Mouse (Mus musculus): ENCODE measurements around the gene Irf6. TPM values are rescaled to one million over a fixed set of nuclear protein-coding genes. Genes with fewer than 3 reads are reported as not detected.
A peak's percentile ranks its signal among the peaks of the same experiment; 100 is the strongest.

Irf6 gene
- polyA plus RNA-seq, 1 experiment from 2014 or later = 16.1 TPM

DNA sequence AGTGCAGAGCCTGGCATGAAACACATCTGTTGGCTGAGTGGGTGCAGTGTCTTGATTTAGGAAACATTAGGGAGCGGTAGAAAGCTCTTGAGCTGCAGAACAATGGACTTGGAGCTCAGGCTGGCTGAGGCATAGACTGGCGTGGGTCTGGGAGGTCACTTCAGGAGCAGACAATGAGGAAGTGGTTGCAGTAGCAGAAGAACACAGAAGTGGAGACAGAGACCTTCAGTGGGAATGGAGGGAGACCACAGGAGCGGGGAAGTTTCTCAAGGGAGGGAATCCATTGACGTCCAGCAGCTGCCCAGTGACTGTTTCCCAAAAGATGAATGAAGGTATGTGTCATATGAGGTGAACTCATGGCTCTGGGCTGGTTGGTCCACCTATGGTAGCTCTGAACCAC, 7.8 kb upstream of the Irf6 start:
- Histone ChIP-seq H3K27ac (ENCODE audit: low read depth, low read length) (no peak overlapping the region), H3K27me3 (ENCODE audit: control insufficient read depth, insufficient read depth, low read length) (no peaks in the 10 kb centered on the region), H3K36me3 (ENCODE audit: control insufficient read depth, insufficient read depth, low read length) (no peaks in the 10 kb centered on the region), H3K9ac (ENCODE audit: low read depth, low read length) (no peak overlapping the region), H3K4me1 (ENCODE audit: control insufficient read depth, insufficient read depth, low read length) (no peaks in the 10 kb centered on the region), H3K9me3 (ENCODE audit: control insufficient read depth, low read length) (no peaks in the 10 kb centered on the region), H3K4me3 (ENCODE audit: low read length) (no peak overlapping the region), H3K4me2 (replicated peaks; ENCODE audit: low read depth, low read length) (no peak overlapping the region)
- no peak for ATAC-seq (ENCODE audit: low FRiP score, low TSS enrichment)
- WGBS = 80% methylated on average over 4 of the region's 4 CpGs

DNA sequence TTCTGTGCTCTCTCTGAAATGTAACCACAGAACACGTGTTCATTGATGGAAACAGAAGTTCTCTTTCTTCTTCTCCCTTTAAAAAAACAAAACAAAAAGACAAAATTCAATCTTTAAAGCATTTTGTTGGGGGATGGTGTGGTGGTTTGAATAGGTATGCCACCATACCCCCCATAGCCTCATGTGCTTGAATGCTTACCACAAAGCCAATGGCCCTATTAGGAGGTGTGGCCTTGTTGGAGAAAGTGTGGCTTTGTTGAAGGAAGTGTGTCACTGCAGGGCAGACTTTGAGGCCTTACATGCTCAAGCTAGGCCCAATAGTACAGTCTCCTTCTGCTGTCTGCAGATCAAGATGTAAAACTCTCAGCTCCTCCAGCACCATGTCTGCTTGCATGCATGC, 6.5 kb upstream of the Irf6 start:
- H3K4me2 ChIP-seq (replicated peaks; ENCODE audit: low read depth, low read length) = no peak overlapping the region
- no peak overlapping the region for H3K27ac ChIP-seq (ENCODE audit: low read depth, low read length)
- no peaks in the 10 kb centered on the region for H3K9me3 ChIP-seq (ENCODE audit: control insufficient read depth, low read length)
- H3K27me3 ChIP-seq (ENCODE audit: control insufficient read depth, insufficient read depth, low read length) = no peaks in the 10 kb centered on the region
- 94% methylated on average over 1 of the region's 1 CpGs for WGBS
- H3K4me3 ChIP-seq (ENCODE audit: low read length) = no peak overlapping the region
- ATAC-seq (ENCODE audit: low FRiP score, low TSS enrichment) = no peak
- no peak overlapping the region for H3K9ac ChIP-seq (ENCODE audit: low read depth, low read length)
- H3K4me1 ChIP-seq (ENCODE audit: control insufficient read depth, insufficient read depth, low read length) = no peaks in the 10 kb centered on the region
- no peaks in the 10 kb centered on the region for H3K36me3 ChIP-seq (ENCODE audit: control insufficient read depth, insufficient read depth, low read length)

DNA sequence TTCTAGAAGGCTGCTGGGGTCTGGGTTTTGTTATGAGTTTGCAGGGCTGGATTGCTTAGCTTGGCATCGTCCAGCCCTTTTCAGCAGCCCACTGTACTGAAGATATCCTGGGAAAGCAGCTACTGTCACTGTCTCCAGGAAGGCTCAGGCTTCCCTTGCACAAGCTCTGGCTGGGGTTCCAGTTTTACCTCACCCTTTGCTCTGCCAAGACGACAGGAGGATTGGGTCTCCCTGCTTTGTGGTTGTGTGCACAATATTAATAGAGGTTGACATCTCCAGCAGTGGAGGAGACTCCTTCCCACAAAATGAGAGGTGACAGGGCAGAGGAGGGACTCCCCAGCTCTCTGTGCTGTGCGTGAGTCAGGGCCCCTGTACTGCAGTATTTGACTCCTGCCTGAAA, 3.7 kb upstream of the Irf6 start:
- 71% methylated on average over 3 of the region's 3 CpGs for WGBS
- Histone ChIP-seq H3K4me3 (ENCODE audit: low read length) (no peak overlapping the region), H3K27ac (ENCODE audit: low read depth, low read length) (no peak overlapping the region), H3K9me3 (ENCODE audit: control insufficient read depth, low read length) (no peaks in the 10 kb centered on the region), H3K27me3 (ENCODE audit: control insufficient read depth, insufficient read depth, low read length) (peaks cover 21% of the 10 kb centered on the region), H3K36me3 (ENCODE audit: control insufficient read depth, insufficient read depth, low read length) (no peaks in the 10 kb centered on the region), H3K9ac (ENCODE audit: low read depth, low read length) (no peak overlapping the region), H3K4me2 (replicated peaks; ENCODE audit: low read depth, low read length) (no peak overlapping the region), H3K4me1 (ENCODE audit: control insufficient read depth, insufficient read depth, low read length) (peaks cover 8% of the 10 kb centered on the region; the same call in 1 of the 2 replicates)
- no peak for ATAC-seq (ENCODE audit: low FRiP score, low TSS enrichment)

DNA sequence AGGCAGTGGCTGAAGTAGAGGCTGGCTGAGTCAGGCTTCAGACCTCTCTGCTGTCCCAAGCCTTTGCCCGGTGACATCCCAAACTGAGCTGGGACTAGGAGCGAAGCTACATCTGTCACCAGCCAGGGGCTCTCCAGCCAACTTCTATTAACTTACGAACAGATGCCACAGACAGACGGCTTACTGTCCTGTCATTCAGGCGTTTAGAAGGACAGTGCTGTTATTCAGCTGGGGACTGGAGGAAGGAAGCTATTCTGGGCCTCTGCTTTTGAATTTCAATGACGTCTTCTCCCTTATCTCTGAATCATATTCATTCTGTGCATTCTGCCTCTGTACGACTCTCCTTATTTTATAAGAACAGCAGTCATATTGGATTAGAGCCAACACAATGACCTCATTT, 1.8 kb upstream of the Irf6 start:
- Histone ChIP-seq H3K4me1 (ENCODE audit: control insufficient read depth, insufficient read depth, low read length) (peaks cover 8% of the 10 kb centered on the region; the same call in 1 of the 2 replicates), H3K4me2 (replicated peaks; ENCODE audit: low read depth, low read length) (no peak overlapping the region), H3K27ac (ENCODE audit: low read depth, low read length) (no peak overlapping the region), H3K4me3 (ENCODE audit: low read length) (no peak overlapping the region), H3K9ac (ENCODE audit: low read depth, low read length) (no peak overlapping the region), H3K36me3 (ENCODE audit: control insufficient read depth, insufficient read depth, low read length) (no peaks in the 10 kb centered on the region), H3K9me3 (ENCODE audit: control insufficient read depth, low read length) (no peaks in the 10 kb centered on the region), H3K27me3 (ENCODE audit: control insufficient read depth, insufficient read depth, low read length) (peaks cover 28% of the 10 kb centered on the region)
- WGBS = 45% methylated on average over 7 of the region's 7 CpGs
- no peak for ATAC-seq (ENCODE audit: low FRiP score, low TSS enrichment)

DNA sequence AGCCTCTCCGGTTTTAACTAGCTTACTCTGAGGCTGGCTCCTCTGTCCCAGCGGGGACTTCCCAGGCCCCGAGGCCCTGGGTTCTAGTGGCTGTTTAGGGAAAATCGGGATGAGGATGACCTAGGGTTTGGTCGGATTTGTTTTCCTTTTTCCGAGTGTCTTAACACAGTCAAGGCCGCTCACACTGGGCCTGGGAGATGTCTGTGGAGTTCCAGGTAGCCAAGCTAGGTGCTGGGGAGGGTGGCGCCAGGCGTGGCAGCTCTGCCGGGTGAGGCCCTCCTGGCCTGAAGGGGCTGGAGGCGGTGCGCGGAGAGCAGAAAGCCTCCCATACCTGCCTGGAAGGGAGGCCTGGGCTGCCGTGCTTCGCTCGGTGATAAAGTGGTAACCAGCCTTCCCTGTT, 650 bp downstream of the Irf6 start:
- WGBS = 15% methylated on average over 16 of the region's 16 CpGs
- peak overlapping the region; percentile 46 for H3K4me3 ChIP-seq (ENCODE audit: low read length)
- peak overlapping the region; percentile 52 for H3K9ac ChIP-seq (ENCODE audit: low read depth, low read length)
- no peaks in the 10 kb centered on the region for H3K36me3 ChIP-seq (ENCODE audit: control insufficient read depth, insufficient read depth, low read length)
- peaks cover 11% of the 10 kb centered on the region for H3K4me1 ChIP-seq (ENCODE audit: control insufficient read depth, insufficient read depth, low read length)
- H3K27ac ChIP-seq (ENCODE audit: low read depth, low read length) = peak overlapping the region; percentile 30; the same call in 1 of the 2 replicates
- no peaks in the 10 kb centered on the region for H3K9me3 ChIP-seq (ENCODE audit: control insufficient read depth, low read length)
- H3K27me3 ChIP-seq (ENCODE audit: control insufficient read depth, insufficient read depth, low read length) = peaks cover 28% of the 10 kb centered on the region
- H3K4me2 ChIP-seq (replicated peaks; ENCODE audit: low read depth, low read length) = peak overlapping the region; percentile 60
- peak; percentile 30; the same call in 1 of the 2 replicates for ATAC-seq (ENCODE audit: low FRiP score, low TSS enrichment)

DNA sequence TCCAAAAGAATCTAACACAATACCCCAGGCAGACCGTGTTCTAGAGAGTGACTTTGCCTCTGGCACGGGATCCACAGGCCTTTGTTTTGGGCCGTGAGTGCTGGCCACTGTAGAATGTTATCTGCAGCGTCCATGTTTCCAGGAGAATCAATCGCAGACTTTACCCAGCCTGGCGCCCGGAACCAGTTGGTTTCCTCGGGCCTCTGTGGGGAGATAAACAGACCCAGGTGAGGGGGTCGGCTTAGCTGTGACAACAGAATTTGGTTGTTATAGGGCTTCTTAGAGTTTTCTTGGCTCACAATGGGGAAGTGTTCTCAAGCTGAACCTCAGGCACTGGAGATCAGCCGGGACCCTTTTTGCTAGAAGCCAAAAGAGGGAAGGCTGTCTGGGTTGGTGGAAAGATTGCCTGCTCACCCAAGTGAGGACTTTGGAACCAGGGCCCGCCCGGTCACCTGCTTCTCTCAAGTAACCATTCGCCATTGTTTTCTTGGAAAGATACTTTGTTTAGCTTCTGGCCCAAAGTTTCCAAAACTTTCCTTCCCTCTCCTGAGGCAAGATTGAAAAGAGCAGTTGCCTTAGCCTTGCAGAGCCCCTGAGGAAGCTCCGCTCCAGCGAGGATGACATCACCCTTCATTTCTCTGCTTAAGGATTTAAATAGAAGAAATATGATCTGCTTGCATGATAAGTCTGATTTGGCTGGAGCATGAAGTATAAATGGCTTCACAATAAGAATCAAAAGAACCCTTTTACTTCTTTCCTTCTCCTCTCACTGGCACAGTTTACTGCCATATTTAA, 3.6 kb downstream of the Irf6 start:
- Histone ChIP-seq H3K27me3 (ENCODE audit: control insufficient read depth, insufficient read depth, low read length) (peaks cover 28% of the 10 kb centered on the region), H3K4me1 (ENCODE audit: control insufficient read depth, insufficient read depth, low read length) (peaks cover 14% of the 10 kb centered on the region), H3K36me3 (ENCODE audit: control insufficient read depth, insufficient read depth, low read length) (no peaks in the 10 kb centered on the region), H3K9ac (ENCODE audit: low read depth, low read length) (no peak overlapping the region), H3K4me3 (ENCODE audit: low read length) (no peak overlapping the region), H3K27ac (ENCODE audit: low read depth, low read length) (no peak overlapping the region), H3K4me2 (replicated peaks; ENCODE audit: low read depth, low read length) (no peak overlapping the region), H3K9me3 (ENCODE audit: control insufficient read depth, low read length) (no peaks in the 10 kb centered on the region)
- ATAC-seq (ENCODE audit: low FRiP score, low TSS enrichment) = no peak
- WGBS = 77% methylated on average over 15 of the region's 15 CpGs

DNA sequence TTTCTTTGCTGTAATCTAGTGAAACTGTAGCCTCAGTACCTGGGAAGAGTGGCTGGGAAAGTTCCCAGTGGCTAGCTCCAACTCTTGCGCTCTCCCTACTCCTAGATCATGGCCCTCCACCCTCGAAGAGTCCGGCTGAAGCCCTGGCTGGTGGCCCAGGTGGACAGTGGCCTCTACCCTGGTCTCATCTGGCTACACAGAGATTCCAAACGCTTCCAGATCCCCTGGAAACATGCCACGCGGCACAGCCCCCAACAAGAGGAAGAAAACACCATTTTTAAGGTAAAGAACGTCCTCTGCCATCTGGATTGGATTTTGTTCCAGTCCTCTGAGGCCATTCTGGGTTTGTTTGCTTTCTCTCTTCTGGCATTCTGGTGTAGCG, 4.2 kb downstream of the Irf6 start:
- 72% methylated on average over 8 of the region's 8 CpGs for WGBS
- no peak overlapping the region for H3K4me2 ChIP-seq (replicated peaks; ENCODE audit: low read depth, low read length)
- H3K27ac ChIP-seq (ENCODE audit: low read depth, low read length) = no peak overlapping the region
- no peaks in the 10 kb centered on the region for H3K36me3 ChIP-seq (ENCODE audit: control insufficient read depth, insufficient read depth, low read length)
- peaks cover 23% of the 10 kb centered on the region for H3K27me3 ChIP-seq (ENCODE audit: control insufficient read depth, insufficient read depth, low read length)
- H3K4me1 ChIP-seq (ENCODE audit: control insufficient read depth, insufficient read depth, low read length) = peaks cover 14% of the 10 kb centered on the region
- ATAC-seq (ENCODE audit: low FRiP score, low TSS enrichment) = no peak
- no peak overlapping the region for H3K9ac ChIP-seq (ENCODE audit: low read depth, low read length)
- H3K4me3 ChIP-seq (ENCODE audit: low read length) = no peak overlapping the region
- no peaks in the 10 kb centered on the region for H3K9me3 ChIP-seq (ENCODE audit: control insufficient read depth, low read length)

DNA sequence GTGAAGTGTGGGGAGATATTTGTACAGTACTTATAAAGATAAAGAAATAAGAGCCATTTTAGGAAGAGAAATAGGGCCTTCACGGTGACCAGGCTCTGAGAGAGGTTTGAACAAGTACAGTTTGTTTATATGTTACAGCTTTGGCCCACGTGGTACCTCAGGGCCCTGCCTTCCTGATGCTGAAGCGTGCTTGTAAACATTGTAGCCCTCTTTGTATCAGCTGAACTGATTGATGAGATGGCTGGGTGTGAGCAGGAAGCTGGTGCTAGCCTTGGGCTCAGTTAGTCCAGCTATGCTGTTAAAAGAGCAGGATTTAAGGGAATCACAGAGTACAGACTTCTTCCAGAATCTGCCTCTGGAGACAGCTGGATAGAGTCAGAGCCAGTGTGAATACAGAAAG, 6.3 kb downstream of the Irf6 start:
- ATAC-seq (ENCODE audit: low FRiP score, low TSS enrichment) = no peak
- Histone ChIP-seq H3K27ac (ENCODE audit: low read depth, low read length) (no peak overlapping the region), H3K4me2 (replicated peaks; ENCODE audit: low read depth, low read length) (no peak overlapping the region), H3K9ac (ENCODE audit: low read depth, low read length) (no peak overlapping the region), H3K4me1 (ENCODE audit: control insufficient read depth, insufficient read depth, low read length) (peaks cover 6% of the 10 kb centered on the region; the same call in 1 of the 2 replicates), H3K27me3 (ENCODE audit: control insufficient read depth, insufficient read depth, low read length) (peaks cover 8% of the 10 kb centered on the region), H3K4me3 (ENCODE audit: low read length) (no peak overlapping the region), H3K9me3 (ENCODE audit: control insufficient read depth, low read length) (no peaks in the 10 kb centered on the region), H3K36me3 (ENCODE audit: control insufficient read depth, insufficient read depth, low read length) (no peaks in the 10 kb centered on the region)
- WGBS = 51% methylated on average over 3 of the region's 3 CpGs

DNA sequence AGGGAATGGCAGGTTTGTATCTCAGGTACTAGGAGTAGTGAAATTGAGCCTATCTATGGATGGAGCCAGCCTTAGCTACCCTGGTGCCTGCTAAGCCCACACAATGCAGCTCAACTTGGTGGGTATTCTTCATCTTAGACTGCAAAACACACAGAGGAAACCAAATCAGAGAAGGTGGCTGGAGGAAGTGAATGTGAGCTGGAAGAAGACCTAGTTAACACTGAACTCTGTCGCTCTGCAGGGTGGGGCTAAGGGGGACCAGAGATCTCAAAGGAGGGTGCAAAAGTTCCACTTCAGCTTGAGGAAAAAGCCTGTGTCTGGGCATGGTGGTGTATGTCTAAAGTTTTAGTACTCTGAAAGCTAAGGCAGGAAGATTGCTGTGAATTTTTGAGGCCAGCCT, 6.7 kb downstream of the Irf6 start:
- Histone ChIP-seq H3K9me3 (ENCODE audit: control insufficient read depth, low read length) (no peaks in the 10 kb centered on the region), H3K9ac (ENCODE audit: low read depth, low read length) (no peak overlapping the region), H3K4me3 (ENCODE audit: low read length) (no peak overlapping the region), H3K27me3 (ENCODE audit: control insufficient read depth, insufficient read depth, low read length) (peaks cover 3% of the 10 kb centered on the region; the same call in 1 of the 2 replicates), H3K36me3 (ENCODE audit: control insufficient read depth, insufficient read depth, low read length) (no peaks in the 10 kb centered on the region), H3K4me1 (ENCODE audit: control insufficient read depth, insufficient read depth, low read length) (peaks cover 6% of the 10 kb centered on the region; the same call in 1 of the 2 replicates), H3K4me2 (replicated peaks; ENCODE audit: low read depth, low read length) (no peak overlapping the region), H3K27ac (ENCODE audit: low read depth, low read length) (no peak overlapping the region)
- WGBS = 71% methylated on average over 1 of the region's 1 CpGs
- no peak for ATAC-seq (ENCODE audit: low FRiP score, low TSS enrichment)

All from kidney, embryonic 14.5 days (tissue).